Mouse (Mus musculus): ENCODE measurements around the gene Kmt2d.

DNA sequence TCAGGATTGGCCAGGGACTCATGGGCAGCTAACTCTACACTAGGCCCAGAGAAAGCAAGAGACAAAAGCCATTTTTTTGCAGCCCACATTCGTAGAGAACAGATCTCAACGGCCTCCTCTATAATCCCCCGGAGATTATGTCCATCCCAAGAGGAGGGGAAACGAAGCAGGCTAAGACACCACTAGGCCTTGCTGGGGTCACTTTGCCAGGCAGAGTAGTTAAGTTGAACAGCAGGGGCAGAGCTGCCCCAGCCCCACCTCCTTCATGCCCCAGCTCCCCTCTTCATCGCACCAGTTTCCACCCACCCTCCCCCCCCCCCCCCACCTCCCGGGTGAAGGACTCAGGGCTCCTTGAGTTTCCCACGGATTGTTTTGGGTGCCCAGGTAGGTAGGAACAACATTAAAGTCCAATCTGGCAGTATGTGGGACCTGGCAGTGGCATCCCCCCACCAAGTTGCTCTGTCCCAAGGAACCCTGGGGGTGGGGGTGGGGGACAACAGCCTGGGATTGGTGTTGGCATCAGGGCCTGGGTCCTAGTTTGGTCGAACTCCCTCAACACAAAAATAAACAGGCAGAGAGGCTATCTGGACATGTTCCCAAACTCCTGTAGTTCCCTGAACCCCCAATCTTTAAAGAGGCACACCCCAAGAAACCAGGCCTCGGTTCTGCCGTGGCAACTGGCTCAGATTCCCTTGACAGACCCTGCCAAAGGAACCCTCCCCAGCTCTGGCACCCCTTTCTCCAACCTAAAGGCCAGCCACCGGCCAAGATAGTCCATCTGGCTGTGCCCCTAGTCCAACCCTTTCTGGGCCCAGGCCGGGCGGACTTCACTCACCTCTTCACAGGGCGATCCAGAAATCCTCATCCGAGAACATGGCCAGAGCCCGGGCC lies 580 bp downstream of the Kmt2d start:
- no peak for TF ChIP-seq CTCF (IDR thresholded peaks at IDR 0.05; ENCODE audit: low read depth)
- TF ChIP-seq EP300 (IDR thresholded peaks at IDR 0.05; ENCODE audit: low read depth): no peak
